Mouse (Mus musculus): ENCODE measurements around the gene E2f6.

E2f6 gene

DNA sequence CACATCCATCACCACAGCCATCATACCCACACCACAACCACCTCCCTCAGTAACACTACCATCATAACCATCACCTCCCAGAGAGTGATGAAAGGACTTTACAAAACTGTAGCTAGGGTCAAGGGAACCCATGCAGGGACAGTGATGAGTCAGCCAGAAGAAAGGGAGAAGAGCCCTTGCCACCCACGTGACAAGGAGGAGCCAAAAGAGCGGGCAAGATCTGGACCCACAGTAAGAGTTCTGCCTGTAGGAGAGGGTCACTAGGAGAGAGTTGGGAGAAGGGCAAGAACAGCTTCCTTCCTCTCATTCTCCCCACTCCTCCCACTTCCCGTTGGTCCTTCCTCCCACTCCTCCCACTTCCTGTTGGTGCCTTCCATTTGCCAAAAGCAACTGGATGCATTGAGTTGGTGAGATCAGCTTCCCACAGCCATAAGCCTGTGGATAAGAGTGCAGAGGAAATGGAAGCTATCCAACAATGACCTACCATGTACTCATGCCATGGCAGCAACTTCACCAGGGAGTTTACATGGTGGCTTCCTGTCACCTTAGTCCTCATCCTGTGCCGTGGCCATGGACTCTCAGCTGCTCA lies 36.5 kb downstream of the E2f6 start:
- no peak for DNase-seq (ENCODE audit: low spot score in 2 of 2)

DNA sequence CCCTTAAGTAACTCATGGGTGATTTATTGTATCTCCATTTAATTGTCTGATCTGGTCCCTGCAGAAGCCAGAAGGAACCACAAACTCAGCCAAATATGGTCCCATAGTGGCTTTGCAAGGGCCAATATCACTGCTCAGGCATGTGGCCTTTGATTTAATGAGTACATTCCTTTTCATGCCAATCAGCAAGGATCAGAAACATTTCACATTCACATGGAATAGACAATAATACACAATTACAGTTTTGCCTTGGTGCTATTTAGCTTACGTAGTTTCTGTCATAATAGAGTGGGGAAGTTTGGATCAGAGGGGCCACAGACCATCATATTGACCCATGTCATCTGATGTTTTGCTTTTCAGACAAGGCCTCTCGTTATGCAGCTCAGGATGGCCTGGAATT lies 37.7 kb downstream of the E2f6 start:
- no peak for DNase-seq (ENCODE audit: low spot score in 2 of 2)

DNA sequence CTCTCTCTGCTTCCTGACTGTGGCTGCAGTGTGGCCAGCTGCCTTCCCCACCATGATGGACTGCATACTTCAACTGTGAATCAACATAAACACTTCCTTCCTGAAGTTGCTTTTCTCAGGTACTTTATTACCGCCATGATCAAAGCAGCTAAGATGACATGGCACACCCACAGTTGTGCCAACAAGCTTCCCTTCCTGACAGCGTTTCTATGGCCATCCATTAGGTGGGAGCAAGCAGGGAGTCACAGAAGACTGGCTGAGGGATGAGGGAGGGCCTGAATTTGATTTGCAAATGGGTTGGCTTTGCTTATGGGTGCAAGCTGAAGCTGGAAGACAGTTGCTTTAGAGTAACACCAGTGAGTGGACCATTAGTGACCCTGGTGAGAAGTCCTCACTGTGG lies 39.1 kb downstream of the E2f6 start:
- DNase-seq (ENCODE audit: low spot score in 2 of 2) = no peak

DNA sequence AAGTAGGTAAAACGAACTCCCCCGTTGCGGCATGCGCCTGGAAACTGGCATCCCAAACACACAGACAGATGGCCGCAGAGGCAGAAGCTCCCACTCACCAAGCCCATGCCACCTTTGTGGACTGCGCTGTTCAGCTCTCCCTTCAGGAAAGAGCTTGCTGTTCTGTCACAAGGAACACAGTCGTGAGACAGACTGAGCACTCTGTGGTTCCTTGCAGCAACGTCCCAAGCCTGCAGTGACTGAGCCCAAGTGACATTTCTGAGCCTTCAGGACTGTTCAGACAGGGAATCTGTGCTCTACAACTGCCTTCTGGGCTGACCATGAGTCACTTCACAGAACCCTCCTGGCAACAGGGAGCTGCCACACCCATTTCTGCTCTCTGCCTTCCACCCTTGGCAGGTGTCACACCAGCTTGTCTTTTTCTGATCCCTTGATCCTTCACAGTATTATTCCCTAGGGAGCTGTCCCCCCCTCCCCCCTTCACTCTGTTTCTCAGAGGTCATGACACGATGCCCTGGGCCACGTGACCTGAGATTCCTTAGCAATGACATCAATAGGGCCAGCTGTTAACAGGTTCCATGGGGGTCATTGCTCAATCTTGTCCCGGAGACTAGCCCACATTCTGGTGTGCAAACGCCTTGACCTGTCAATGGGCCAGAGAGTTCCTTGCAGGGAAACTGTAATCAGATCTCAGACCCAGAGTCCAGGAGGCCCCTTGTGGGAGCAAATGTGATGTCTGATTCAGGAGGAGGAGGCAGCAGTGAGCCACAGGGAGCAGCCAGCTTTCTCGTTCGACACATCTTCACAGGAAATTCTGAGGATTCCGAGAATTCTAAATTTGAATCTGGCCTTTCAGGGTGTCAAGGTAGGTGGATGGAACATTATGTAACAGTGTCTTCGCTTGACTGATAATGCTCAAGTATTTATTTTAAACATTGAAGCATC lies 39.9 kb downstream of the E2f6 start:
- DNase-seq (ENCODE audit: low spot score in 2 of 2) = peak; percentile 68

DNA sequence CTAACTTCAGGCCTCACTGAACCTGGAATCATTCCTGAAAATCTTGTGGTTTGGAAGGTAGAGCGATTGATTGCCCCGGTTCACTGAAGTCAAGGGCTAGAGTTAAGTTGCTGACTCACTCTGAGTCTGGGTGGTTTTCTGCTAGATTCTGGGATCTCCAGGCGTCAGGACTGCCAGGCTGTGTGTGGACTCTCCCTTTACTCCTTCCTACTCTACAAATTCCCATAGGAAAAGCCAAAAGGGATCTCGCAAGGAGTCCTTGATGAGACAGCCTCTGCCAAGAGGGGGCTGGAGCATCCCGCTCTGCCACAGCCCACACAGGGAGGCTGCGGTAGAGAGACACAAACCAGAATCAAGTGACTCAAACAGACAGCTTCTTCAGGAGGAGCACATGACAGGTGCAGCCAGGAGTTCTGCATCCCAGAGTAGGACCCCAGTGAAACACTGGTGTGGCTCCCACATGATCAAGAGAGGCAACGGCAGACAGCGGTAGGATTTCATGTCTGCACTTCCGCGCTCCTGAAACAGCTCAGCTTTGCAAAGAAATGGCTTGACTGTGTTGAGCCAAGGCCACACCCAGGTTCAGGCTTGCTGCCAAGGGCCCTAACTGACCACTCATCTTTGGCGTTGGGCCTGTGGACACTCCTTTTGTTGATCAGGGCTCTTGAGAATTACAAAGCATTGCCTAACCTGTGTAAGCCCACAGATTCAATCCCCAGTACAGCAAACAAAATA lies 42.8 kb downstream of the E2f6 start:
- peak; percentile 64 to 67 for DNase-seq (ENCODE audit: low spot score in 2 of 2)

DNA sequence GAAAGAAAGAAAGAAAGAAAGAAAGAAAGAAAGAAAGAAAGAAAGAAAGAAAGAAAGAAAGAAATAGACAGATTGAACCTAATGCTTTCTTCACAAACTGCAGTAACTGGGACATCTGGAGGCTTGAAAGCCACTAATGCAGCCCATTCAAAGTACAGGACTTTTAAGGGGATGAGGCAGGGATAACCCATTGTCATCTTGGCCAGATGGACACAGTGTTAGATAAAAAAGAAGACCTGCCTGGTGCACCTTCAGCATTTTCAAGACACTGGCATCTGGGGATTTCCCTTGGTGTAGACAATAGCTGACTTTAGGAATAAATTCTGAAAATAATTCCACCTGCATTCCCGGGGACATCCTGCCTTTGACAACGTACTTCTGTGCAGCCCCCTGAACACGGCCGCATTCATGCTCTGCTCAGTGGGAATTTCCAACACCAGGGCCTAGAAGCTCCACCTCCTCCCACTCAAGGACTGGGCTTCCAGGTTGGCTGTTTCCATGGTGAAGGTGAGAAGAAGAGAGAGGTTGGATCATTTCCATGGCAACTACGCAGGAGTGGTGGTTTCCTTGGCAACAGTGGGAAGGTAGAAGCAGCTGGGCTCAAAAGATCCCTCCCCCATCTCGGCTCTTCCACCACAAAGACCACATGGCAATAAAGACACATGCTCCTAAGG lies 45.0 kb downstream of the E2f6 start:
- DNase-seq (ENCODE audit: low spot score in 2 of 2) = peak; percentile 72 to 86

DNA sequence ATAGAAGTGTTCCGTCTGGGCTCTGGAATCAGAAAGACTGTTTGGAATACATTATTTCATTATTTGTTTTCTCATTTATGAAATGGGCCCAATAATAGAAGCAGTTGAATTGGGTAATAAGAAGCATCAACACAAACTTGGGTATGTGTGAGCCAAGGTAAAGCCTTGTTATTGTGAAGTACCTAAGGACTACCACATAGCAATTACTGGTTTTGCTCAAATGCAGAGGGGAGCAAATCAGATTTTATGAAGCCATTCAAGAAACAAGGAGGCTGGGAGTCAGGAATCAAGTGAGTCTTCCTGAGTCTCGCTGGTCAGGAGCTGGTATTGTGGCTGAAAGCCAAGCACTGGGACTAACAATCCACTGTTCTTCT lies 45.5 kb downstream of the E2f6 start:
- DNase-seq (ENCODE audit: low spot score in 2 of 2) = no peak

DNA sequence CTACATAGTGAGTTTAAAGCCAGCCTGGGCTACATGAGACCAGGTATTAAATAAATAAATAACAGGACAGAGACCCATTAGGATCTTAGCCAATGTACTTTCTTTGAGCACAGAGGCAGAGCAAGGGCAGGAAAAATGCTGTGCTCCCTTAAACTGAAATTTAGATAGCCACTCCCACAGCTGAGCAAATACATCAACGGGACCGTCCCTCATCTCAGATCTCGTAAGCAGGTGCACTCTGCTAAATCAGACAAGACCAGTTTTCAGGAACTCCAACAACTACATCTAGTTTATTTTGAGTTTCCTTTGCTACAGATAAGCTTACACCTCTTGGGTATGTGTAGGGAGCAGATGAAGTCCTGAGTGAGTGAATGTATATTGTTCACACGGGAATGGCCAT lies 47.3 kb downstream of the E2f6 start:
- DNase-seq (ENCODE audit: low spot score in 2 of 2) = no peak

DNA sequence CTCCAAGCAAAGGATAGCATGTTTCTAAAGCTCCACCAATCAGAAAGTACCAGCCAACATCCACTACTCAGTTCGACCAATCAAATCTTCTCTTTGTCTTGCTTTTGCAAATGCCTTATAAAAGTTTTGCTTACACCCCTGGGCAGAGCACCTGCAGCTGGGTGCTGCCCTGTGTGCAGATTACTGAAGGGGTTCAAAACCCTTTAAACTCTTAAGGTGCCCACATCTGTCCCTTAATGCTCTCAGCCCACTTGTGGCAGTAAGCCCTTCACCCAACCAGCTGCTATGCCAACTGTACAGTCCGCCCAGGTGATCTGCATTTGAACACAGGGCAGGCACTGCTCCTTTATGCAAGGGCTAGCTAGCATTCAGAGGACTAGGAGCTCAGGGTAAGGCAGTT lies 49.0 kb downstream of the E2f6 start:
- no peak for DNase-seq (ENCODE audit: low spot score in 2 of 2)

DNA sequence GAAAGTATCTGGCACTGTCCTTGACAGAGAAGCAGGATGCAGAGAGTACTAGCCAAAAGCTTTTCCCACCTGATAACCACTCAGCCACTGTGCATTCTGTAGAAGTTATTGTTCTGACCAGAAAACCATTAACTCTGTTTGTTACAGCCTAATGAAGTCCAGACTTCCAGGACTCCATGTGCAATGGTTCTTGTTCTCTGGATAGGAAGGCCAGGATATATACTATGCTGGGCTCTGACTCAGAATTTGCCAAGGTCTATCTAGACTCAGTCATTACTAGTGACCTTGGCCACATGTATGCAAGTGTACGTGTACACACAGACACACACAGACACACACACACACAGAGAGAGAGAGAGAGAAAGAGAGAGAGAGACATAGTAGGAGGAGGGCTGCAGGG lies 49.8 kb downstream of the E2f6 start:
- DNase-seq (ENCODE audit: low spot score in 2 of 2) = no peak

DNA sequence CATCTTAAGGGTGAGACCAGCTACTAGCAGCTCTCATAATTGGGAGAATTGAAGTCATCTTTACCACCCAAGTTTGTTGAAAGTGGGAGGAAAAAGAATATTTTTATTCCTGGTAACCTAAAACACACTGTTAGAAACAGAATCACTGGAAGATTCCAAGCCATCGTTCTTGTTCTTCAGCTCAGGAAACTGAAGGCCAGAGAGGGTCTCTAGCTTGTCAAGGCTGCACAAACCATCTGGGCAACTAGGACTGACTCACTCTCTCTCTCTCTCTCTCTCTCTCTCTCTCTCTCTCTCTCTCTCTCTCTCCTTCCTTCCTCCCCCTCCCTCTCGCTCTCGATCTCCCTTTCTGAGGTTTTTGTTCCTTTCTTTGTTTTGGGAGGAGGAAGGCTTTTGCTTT lies 50.2 kb downstream of the E2f6 start:
- DNase-seq (ENCODE audit: low spot score in 2 of 2) = no peak

DNA sequence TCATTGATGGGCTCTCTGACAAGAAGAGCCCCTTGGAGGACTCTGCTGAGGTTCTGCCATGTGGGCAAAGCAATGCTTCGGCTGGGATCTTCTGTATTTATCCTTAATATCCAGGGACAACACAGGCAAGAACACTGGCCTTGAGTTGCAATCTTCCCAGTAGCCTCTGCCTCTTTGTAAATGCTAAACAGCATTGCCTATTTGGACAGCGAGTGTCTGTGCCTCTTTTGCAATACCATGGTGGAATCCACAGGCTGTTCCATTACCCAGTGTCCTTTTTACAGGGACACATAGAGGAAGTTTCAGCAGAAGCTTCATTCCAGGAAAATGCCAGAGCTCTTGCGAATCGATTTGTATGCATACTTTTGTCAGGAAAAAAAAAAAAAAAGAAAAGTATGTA lies 53.7 kb downstream of the E2f6 start:
- DNase-seq (ENCODE audit: low spot score in 2 of 2) = no peak

DNA sequence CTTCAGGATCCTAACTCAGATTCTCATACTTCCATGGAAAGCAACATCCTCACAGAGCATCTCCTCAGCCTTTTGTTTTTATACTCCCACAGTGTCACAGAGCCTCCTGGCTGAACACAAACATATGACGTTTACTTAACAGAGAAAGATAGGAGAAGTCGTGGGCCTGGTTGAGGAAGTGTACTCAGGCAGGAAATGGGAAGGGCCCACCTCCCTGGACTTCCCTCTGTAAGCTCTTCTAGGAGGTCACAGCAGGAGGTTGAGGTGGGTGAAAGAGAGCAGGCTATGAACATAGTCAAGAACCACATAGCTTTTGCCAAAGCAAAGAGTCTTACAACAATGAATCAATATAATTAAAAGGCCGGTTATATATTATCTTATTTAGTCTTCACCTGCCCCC lies 55.1 kb downstream of the E2f6 start:
- no peak for DNase-seq (ENCODE audit: low spot score in 2 of 2)

DNA sequence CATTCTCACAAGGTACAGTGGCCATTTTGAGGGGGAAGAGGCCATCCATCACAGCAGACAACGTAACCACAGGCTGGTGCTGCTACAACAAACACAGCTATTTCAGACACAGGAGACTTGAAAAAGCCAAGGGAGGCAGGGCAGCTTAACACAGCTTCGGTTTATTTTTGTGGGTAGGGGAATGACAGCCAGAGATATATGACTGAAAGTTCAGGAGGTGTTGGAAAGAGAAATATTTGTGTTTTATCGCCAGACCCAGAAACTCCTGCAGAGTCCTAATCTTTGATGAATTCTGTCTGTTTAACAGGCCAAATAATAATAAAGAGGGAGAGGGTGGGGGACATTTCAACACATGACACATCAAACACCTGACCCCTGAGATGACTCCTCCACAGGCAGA lies 55.7 kb downstream of the E2f6 start:
- DNase-seq (ENCODE audit: low spot score in 2 of 2) = no peak

DNA sequence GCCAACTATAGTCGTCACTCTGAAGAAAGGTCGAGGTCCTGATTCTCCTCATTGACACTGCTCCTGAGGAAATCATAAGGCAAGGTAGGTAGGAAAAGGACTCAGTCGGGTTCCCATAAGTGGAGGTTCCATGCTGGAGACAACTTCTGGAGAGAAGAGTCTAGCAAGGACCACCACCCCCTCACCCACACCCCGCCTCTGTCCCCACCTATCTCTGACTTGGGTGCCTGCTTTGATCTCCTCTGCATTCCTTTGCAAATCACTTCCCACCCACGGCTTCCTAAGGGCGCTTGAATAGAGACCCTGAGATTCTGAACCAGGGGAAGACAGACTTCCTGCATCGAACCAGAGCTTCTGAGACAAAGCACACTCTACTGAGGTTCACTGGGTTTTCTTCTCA lies 56.5 kb downstream of the E2f6 start:
- no peak for DNase-seq (ENCODE audit: low spot score in 2 of 2)

DNA sequence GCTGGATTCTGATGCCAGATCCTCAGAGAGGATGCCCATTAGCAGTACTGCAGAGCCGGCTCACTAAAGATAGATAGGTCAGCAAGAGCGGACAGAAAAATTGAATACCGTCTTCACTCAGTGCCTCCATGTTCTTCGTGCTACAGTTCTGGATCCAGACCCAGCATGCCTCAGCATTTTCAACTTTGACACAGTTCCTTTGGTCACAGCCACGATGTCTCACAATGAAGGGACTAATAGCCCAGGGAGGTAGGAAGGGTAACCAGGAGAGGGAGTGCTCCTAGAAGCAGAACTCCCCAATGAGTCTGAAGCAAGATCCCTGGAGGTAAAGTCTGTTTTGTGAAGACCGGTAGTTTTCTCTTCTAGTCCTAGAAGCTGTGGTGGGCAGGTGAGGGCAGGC lies 57.9 kb downstream of the E2f6 start:
- DNase-seq (ENCODE audit: low spot score in 2 of 2) = no peak

DNA sequence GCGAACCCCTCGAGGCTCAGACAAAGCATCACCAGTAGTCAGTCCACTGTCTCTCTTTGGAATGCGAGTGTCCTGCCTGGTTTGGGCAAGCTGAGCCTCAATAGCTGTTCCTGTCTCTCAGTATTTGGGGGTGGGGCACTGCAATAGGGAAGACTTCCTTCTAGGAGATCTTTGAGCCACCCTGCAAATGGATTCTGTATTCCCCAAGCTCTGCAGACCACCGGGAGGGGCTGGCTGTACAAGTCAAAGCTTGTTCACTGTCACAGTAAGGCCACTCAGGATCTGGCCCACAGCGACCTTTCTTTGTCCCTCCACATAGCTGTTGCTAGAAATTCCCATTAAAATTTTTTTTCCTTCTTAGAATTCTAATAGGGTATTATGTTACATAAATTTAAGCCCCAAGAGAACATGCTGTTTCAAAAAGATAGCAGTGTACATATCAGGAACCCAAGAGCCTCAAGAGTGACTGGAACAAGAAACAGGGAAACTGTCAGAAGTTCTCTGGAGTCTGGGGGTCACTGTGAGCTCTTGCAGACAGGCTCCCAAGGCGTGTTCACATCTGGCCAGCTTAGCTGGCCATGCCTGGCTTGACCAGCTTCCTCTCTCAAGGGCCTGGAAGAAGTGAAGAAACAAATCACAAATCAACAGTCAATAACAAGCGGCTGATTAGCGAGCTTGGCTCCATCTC lies 58.5 kb downstream of the E2f6 start:
- no peak for DNase-seq (ENCODE audit: low spot score in 2 of 2)

DNA sequence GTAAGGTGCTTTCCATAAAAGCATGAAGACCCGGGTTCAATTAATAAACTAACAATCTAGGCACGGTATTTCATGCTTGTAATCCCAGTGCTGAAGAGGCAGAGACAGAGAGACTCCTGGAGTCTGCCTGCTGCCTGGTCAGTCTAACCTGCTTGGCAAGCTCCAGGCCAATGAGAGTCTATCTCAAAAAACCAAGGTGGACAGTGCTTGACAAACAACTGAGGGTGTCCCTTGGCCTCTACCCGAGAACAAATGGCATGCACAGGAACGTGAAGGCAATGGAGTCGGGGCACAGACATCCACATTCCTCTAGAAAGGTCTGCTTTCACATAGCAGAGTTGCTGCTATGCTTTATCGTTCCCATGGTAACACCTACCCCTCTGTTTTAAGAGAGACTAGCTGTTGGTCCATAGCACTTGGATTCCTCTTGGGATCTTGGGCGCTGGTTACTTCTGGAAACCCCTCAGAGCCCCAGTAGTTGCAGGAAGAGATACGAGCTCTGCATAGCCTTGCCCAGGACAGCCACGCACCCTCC lies 59.2 kb downstream of the E2f6 start:
- no peak for DNase-seq (ENCODE audit: low spot score in 2 of 2)

DNA sequence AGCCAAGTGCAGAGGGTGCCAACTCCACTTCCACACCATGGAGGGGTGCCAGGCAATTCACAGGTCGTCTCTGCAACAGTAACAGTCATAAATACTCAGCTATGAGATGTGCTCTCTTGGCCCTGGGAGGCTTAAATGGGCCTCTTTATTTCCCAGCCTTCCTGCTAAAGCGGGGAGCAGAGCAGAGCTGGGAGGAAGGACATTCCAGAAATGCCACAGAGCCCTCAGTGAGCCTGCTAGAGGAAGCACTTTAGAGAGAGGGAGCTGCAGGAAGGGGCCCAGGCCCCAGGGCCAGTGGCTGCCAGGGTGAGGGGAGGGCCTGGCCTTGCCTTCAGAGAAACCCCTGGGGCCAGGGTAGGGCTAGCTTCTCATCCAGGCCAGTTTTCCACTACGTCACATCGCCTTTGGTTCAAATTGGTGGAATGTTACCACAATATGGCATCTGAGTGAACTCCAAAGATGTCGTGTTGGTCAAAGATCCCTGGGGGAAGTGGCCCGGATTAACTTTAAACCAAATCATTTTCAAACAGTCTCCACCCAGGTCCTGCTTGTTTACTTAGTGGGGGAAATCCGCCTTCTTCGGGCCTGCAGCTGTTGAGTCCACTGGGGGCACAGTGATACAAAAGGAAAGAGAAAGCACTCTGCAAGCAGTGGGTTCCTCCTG lies 59.8 kb downstream of the E2f6 start:
- no peak for DNase-seq (ENCODE audit: low spot score in 2 of 2)

DNA sequence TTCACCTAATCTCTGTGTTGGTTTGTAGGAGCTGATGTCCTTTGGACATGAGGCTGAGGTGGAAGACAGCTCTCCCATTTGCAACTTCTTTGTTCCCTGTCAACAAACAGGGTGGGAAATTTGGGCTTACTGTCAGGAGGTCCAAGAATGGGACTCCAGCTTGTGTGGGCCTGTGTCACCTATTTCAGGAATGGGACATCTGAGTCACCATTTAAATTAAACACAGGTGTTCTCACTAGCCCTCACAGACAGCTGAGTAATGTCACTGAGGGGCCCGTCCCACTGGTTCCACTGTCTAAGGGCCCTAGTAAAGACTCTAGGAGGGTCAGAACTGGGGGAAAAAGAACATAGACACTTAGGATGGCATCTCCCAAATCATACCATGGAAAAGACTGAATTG lies 61.2 kb downstream of the E2f6 start:
- no peak for DNase-seq (ENCODE audit: low spot score in 2 of 2)

DNA sequence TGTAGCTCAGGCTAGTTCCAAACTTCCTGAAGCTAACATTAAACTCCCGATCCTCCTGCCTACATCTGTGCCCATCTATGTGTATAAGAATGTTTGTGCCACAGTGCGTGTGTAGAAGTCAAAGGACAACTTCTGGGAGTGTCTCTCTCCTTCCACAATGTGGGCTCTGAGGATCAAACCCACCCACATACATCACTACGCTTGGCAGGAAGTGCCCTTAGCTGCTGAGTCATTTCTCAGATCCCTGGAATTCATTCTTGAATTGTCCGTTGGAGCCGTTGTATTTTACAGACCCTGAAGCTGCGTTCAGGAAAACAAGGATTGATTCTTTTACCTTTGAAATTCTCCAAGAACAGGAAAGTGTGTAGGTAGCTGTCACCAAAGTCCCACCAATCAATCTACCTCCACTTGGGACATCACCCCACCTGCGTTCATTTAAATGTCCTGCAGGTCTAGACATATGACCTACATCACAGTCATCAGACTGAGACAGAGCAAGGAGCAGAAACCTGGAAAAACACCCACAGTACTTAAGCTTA lies 62.2 kb downstream of the E2f6 start:
- no peak for DNase-seq (ENCODE audit: low spot score in 2 of 2)
